ENCODE assay signal across 9 mouse cellular contexts in the genomic region with DNA sequence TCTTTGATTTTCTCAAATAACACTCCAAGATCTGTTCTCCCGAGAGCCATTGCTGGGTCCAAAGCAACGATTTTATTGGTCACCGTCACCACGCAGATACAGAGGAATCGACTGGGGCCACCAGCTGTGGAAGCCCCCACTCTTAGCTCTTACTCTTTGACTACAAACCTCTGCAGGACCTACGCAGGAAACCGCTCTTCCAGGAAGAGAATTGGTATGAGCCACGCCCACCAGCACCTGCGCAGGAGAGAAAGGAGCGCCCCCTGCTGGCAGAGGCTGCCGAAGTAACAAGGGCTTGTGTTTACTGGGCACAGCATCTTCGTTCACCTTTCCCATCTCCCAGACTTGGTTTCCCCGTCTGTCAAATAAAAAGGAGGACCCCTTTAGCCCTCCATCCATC. TPM values are rescaled to one million over a fixed set of nuclear protein-coding genes. Genes with fewer than 3 reads are reported as not detected.
A peak's percentile ranks its signal among the peaks of the same experiment; 100 is the strongest.
DNase-seq lines count a peak whose midpoint lies in the region; ATAC-seq and TF ChIP-seq lines count a peak whose summit lies in the region.
"Had no signal": no experiment of that assay in that cellular context is flagged by ENCODE, and none has a peak within 500 bp of the region (broad histone marks: within the 10 kb centered on the region; RNA-seq: fewer than 3 reads in every experiment).

No protein-coding gene starts in this region.

- H3K27me3 ChIP-seq in forebrain, postnatal 0 days (ENCODE audit: insufficient read depth, low read length): no peaks in the 10 kb centered on the region
- H3K27me3 ChIP-seq in forebrain, embryonic 13.5 days: peaks cover 7% of the 10 kb centered on the region; the same call in 1 of the 2 replicates
- 0 out of 2 replicates have a peak, but pooled peaks cover 5% of the 10 kb centered on the region for H3K27me3 ChIP-seq in neural tube, embryonic 15.5 days (replicated peaks)

- H3K27ac ChIP-seq in forebrain, postnatal 0 days (ENCODE audit: low read depth, low read length): no peak overlapping the region
- no peak overlapping the region for H3K27ac ChIP-seq in forebrain, embryonic 13.5 days
- H3K27ac ChIP-seq in neural tube, embryonic 15.5 days (replicated peaks): no peak overlapping the region
- H3K27ac ChIP-seq: heart, embryonic 15.5 days had no signal

- peak; percentile 32 for DNase-seq in forebrain, postnatal 0 days
- peak; percentile 58 for DNase-seq in neural tube, embryonic 10.5 days (ENCODE audit: extremely low spot score, low spot score)
- peak; percentile 71 to 81 for DNase-seq in cerebellum, postnatal 10 days
- DNase-seq in kidney, postnatal 4 days: peak; percentile 77 to 79
- peak; percentile 3 to 15 for DNase-seq in natural killer cell, adult 2 months (ENCODE audit: low spot score in 2 of 2)

- no peaks in the 10 kb centered on the region for H3K9me3 ChIP-seq in forebrain, postnatal 0 days (ENCODE audit: low read length)
- no peaks in the 10 kb centered on the region for H3K9me3 ChIP-seq in forebrain, embryonic 13.5 days (replicated peaks)
- H3K9me3 ChIP-seq in neural tube, embryonic 15.5 days (replicated peaks): no peaks in the 10 kb centered on the region
- H3K9me3 ChIP-seq: heart, embryonic 15.5 days had no signal

- 36% methylated on average over 13 of the region's 13 CpGs for WGBS in forebrain, postnatal 0 days
- whole genome bisulfite sequencing in forebrain, embryonic 13.5 days: 33% methylated on average over 13 of the region's 13 CpGs
- WGBS in neural tube, embryonic 15.5 days: 33% methylated on average over 13 of the region's 13 CpGs

- H3K4me2 ChIP-seq in forebrain, postnatal 0 days (ENCODE audit: low read depth): no peak overlapping the region
- no peak overlapping the region for H3K4me2 ChIP-seq in forebrain, embryonic 13.5 days
- H3K4me2 ChIP-seq in neural tube, embryonic 15.5 days: no peak overlapping the region
- H3K4me2 ChIP-seq: heart, embryonic 15.5 days had no signal

- no peaks in the 10 kb centered on the region for H3K4me1 ChIP-seq in forebrain, postnatal 0 days (ENCODE audit: insufficient read depth)
- no peaks in the 10 kb centered on the region for H3K4me1 ChIP-seq in forebrain, embryonic 13.5 days
- no peaks in the 10 kb centered on the region for H3K4me1 ChIP-seq in neural tube, embryonic 15.5 days
- H3K4me1 ChIP-seq: heart, embryonic 15.5 days had no signal

- TF ChIP-seq CTCF in forebrain, postnatal 0 days (IDR thresholded peaks at IDR 0.05; ENCODE audit: low read depth): peak; percentile 61

- ATAC-seq in forebrain, postnatal 0 days: no peak
- ATAC-seq in forebrain, embryonic 13.5 days: no peak
- ATAC-seq in neural tube, embryonic 15.5 days (ENCODE audit: low FRiP score): no peak
- no peak for ATAC-seq in megakaryocyte, adult 5-6 weeks (ENCODE audit: poor library complexity, severe bottlenecking)

- no peak overlapping the region for H3K4me3 ChIP-seq in forebrain, postnatal 0 days (ENCODE audit: low read depth, low read length)
- H3K4me3 ChIP-seq in forebrain, embryonic 13.5 days: no peak overlapping the region
- H3K4me3 ChIP-seq in neural tube, embryonic 15.5 days (replicated peaks): no peak overlapping the region
- H3K4me3 ChIP-seq: heart, embryonic 15.5 days had no signal

- no peaks in the 10 kb centered on the region for H3K36me3 ChIP-seq in forebrain, postnatal 0 days (ENCODE audit: insufficient read depth)
- H3K36me3 ChIP-seq in forebrain, embryonic 13.5 days (ENCODE audit: poor library complexity, severe bottlenecking): no peaks in the 10 kb centered on the region
- no peaks in the 10 kb centered on the region for H3K36me3 ChIP-seq in neural tube, embryonic 15.5 days
- H3K36me3 ChIP-seq: heart, embryonic 15.5 days had no signal

- no peak overlapping the region for H3K9ac ChIP-seq in forebrain, postnatal 0 days
- H3K9ac ChIP-seq in forebrain, embryonic 13.5 days: no peak overlapping the region
- H3K9ac ChIP-seq in neural tube, embryonic 15.5 days (replicated peaks): no peak overlapping the region
- H3K9ac ChIP-seq: heart, embryonic 15.5 days had no signal

RNA-seq across cellular contexts. Expression of gene Gsc, which starts 25.0 kb away (rescaled TPM):
- total RNA-seq in forebrain, postnatal 0 days (2014; rRNA removed): 1.5 TPM in 1 of 2 replicates, not detected in the other
- polyA plus RNA-seq in forebrain, postnatal 0 days (2015; fragmentation: Nextera tagmentation; extraction: Ambion mirVana): 0.11 TPM in 1 of 2 replicates, not detected in the other
- 0.42 TPM in 1 of 2 replicates, not detected in the other for polyA plus RNA-seq in forebrain, embryonic 13.5 days (2015; fragmentation: Nextera tagmentation; extraction: Ambion mirVana)
- not detected in 2 replicates for polyA plus RNA-seq in neural tube, embryonic 15.5 days (2015; fragmentation: Nextera tagmentation; extraction: Ambion mirVana)
- not detected in 2 replicates for total RNA-seq in megakaryocyte, adult 5-6 weeks (2015)
- total RNA-seq in megakaryocyte, adult 5-6 weeks (2017): not detected in 2 replicates

RNA-seq across cellular contexts. Expression of gene Serpina3n, which starts 41.6 kb away (rescaled TPM):
- total RNA-seq in forebrain, postnatal 0 days (2014; rRNA removed): 3.8 and 4.2 TPM in 2 replicates
- polyA plus RNA-seq in forebrain, postnatal 0 days (2015; fragmentation: Nextera tagmentation; extraction: Ambion mirVana): 1.6 and 3.3 TPM in 2 replicates
- not detected in 2 replicates for polyA plus RNA-seq in forebrain, embryonic 13.5 days (2015; fragmentation: Nextera tagmentation; extraction: Ambion mirVana)
- polyA plus RNA-seq in neural tube, embryonic 15.5 days (2015; fragmentation: Nextera tagmentation; extraction: Ambion mirVana): 2.5 and 2.7 TPM in 2 replicates
- 0.23 and 0.31 TPM in 2 replicates for total RNA-seq in megakaryocyte, adult 5-6 weeks (2015)
- not detected in 2 replicates for total RNA-seq in megakaryocyte, adult 5-6 weeks (2017)

Comparison
In these comparisons a context has a peak if more than half of its experiments do, and no peak if none do; other contexts are left out.
1. DNase-seq: peak in every context shown above with its lines; median percentile 78 in kidney, postnatal 4 days; 76 in cerebellum, postnatal 10 days; 58 in neural tube, embryonic 10.5 days; 32 in forebrain, postnatal 0 days; 9 in natural killer cell, adult 2 months.